Mouse (Mus musculus): ENCODE data around the gene Prdx6b. TPM values are rescaled to one million over a fixed set of nuclear protein-coding genes. Genes with fewer than 3 reads are reported as not detected.
A peak's percentile ranks its signal among the peaks of the same experiment; 100 is the strongest.

Prdx6b gene
- not detected in 2 replicates for polyA plus RNA-seq (2012; rRNA removed)

DNA sequence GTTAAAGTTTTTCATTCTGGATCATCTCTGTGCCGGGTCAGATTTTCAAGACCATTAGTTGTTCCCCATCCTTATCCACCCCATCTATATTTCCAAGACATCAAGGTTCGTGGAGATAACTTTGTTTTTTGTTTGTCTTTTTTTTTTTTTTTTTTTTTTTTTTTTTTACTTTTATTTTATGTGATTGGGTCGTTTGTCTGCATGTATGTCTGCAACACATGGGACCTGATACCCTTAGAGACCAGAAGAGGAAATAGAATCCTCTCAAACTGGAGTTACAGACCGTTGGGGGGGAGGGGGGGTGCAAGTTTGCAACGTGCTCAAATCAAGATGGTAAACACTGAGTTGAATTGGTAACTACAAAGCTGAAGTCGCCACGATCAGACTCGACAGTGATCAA, at the start of gene Prdx6b:
Gene Prdx6b (plus strand): TSS at position 301 of the 400 bp plus-strand sequence.
- no peak for DNase-seq (ENCODE audit: low spot score)

- no peak for DNase-seq (ENCODE audit: low spot score)
Observed at GRCm38 (mm10) chr2:80247466-80247865, 44.8 kb upstream of the Prdx6b start.

DNA sequence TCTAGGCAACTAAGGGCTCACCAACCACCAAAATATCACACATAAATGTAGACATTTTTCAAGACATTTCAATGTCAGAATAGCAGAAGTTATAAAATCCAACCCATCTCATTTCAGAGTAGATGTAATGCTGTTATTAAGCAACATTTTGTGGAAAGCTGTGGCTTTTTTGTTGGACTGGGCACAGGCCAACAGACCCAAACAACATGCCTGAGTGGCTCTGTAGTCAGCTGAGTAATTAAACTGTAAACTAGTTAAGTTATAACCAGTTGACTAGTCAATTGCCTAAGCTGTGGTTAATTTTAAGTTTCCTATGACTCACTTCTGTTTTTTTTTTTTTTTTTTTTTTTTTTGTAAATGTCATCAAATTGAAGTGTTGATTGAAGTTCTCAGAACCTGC, 44.4 kb upstream of the Prdx6b start:
- DNase-seq (ENCODE audit: low spot score): no peak

DNA sequence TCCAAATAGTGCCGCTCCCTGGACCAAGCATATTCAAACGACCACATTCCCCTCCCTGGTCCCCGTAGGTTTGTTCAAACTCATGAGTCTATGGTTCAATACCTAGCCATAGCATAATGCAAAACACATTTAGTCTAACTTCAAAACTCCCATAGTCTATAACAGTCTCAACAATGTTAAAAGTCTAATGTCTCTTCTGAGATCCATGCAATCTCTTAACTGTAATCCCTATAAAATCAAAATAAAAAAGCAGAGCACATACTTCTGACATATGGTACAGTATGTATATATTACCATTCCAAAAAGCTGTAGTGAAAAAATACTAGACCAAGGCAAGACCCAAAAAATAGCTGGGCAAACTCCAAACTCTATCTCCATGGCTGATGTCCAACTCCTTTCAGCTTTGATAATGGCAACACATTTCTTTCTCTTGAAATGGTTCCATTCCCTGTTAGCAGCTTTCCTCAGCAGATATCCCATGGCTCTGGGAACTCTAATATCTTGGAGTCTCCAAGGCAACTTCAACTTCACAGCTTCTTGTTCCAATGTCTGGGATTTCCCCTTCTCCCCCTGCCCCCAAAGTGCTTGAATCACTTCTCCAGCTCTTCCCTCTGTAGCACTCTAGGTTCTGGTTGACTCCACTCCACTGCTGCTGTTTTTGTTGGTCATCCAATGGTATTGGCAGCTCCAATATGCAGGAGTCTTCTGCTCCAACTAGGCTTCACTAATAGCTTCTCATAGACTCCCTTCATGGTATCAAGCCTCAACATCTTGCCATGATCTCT, 32.2 kb upstream of the Prdx6b start:
- no peak for DNase-seq (ENCODE audit: low spot score)

- no peak for DNase-seq (ENCODE audit: low spot score)
Observed at GRCm38 (mm10) chr2:80266894-80267293, 25.4 kb upstream of the Prdx6b start.

GRCm38 (mm10) chr2:80268053-80268452, 24.2 kb upstream of the Prdx6b start:
- DNase-seq (ENCODE audit: low spot score): no peak

DNA sequence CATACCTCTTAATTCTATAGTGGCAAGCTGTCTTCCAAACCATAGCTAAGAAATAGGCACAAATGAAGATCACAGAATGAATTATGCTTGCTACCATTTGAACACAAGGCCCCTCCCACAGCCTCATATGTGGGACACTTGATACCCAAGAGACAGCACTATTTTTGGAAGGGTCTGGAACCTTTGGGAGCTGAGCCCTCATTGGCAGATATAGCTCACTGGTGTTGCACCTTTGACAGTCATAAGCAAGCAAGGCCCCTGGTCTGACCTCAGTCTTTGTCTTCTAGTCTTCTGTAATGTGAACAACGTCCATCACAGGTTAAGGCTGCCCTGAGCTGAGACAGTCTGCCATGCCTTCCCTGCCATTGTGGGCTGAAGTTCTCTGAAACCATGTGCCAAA, 20.8 kb upstream of the Prdx6b start:
- no peak for DNase-seq (ENCODE audit: low spot score)

DNA sequence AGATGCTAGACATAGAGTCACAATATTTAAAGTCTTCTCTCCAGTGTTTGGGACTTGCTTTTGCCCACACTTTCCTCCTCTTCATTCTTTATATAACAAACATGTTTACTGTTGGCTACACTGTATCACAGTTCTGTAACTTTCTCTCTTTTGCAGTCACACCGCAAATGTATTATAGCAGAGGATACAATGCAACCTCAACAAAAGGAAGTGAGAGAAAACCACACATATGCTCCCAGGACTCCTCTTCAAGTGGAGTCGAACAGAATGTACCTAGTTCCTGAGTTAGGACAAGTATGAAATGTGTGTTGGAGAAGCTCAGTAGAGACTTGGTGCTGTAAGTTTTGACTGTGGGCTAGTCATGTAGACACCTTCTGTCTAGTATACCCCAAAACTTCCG, 19.2 kb upstream of the Prdx6b start:
- no peak for DNase-seq (ENCODE audit: low spot score)

DNA sequence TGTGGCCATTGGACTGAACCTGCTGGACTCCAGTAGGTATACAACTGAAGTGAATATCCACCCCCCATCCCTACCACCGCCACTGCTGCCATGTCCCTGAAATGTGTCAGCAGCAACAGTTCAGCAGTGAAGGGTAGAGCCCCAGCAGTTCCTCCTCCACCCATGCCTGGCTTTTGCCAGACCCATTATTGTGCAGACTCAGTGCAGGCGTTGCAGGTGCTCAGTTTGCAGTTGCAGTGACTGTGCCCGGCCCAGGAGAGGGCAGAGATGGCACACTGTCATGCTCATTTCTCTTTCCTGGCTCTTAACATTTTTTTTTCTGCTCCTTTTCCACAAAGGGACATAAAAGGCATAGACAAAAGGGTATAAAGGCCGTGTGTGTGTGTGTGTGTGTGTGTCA, 18.5 kb upstream of the Prdx6b start:
- no peak for DNase-seq (ENCODE audit: low spot score)

DNA sequence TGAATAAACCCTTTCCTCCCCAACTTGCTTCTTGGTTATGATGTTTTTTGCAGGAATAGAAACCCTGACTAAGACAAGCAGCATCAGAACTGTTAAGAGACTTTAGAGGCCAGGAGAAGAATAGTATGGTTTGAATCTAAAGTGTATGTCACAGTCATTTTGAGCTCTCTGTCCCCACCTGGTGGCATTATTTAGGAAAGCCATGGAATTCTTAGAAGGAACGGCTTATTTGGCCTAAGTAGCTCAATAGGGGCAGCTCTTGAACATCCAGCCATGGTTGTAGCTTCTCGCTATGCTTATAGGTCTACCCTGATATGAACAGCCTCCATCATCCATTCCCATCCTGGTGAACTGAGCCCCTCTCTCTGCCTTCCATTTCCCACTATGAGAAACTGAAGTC, 17.1 kb upstream of the Prdx6b start:
- no peak for DNase-seq (ENCODE audit: low spot score)

DNA sequence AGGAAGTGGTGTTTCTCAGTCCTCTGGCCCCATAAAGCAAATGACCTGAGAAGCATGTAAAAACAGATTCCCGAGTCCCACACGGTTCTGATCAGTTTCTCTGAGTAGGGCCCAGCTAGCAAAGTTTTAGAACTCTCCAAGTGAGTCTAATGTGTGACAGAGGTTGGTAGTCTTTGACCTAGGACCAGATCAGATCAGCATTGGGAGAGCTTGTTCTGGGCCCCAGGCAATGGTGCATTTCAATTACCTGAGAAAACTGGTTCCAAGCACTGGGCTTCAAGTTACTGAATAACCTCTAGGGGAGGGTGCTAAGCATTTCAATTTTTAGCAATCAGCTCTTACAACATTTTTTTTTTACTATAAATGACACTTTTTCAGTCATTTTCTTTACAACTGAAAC, 10.1 kb upstream of the Prdx6b start:
- DNase-seq (ENCODE audit: low spot score): no peak

DNA sequence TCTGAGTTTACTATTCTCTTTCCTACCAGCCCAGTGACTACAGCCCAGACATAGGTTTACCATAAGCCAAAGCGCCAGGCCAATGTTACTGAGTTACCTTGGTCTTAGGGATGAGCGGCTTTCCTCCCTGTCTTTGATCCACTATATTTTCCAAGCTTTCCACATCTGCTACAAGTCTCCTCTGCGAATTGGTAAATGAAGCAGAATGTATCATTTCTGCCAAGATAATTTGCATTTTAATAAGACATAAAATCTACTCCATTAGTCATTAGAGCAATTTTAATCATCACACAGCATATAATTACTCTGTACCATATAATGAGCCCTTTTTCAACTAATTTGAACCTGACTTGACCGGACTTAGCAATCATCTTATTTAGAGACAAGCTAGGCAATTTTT, 5.9 kb upstream of the Prdx6b start:
- DNase-seq (ENCODE audit: low spot score): no peak

DNA sequence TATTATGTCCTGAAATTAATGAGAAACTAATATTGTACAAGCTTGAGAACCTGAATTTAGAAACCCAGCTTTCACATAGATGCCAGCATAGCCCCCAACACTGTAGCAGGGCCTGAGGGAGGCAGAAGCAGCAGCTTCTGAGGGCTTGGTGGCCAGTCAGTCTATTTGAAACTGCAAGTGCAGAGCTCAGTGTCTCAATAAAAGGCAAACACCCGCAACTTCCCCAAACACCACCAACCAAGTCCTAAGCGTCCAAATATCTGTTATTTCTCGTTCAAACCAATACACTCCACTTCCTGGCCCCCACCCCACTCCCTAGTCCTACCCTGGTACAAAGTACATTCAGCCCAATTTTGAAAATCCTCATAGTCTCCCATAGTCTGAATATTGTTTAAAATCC, 6.1 kb downstream of the Prdx6b start:
- no peak for DNase-seq (ENCODE audit: low spot score)

DNA sequence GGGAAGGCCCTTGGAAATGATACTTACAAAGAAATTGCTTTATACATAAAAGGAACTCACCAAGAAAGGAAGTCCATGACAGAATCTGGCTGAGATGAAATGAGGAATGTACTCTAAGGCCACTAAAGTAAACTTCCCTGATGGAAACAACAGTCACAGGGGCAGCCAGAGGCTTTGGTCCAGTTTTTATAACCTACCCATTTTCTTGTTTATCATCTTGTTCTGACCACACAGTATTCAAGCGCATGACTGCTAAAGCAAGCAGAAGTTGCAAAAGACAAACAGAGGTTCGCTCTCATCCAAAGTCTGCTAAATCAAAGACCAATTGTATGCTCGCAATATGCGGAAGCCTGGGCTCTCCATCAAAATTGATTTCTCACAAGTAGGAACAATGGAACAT, 8.5 kb downstream of the Prdx6b start:
- DNase-seq (ENCODE audit: low spot score): no peak

DNA sequence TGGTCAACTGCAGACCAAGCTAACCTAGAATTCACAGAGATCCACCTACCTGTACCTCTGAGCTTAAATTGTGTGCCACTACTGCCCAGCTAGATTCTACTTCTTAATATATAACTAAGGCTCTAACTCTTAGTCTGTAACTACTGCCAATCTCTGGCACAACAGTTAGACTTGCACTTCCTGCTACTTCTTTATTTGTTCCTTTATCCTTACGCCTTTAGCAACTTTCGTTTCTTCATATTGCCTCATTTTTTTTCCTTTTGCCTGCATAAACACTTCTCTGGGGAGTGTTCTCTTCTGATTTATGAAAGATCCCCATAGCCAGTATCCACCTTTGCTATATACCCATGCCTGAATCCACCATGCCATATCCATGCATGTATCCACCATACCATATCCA, 11.7 kb downstream of the Prdx6b start:
- DNase-seq (ENCODE audit: low spot score): no peak

DNA sequence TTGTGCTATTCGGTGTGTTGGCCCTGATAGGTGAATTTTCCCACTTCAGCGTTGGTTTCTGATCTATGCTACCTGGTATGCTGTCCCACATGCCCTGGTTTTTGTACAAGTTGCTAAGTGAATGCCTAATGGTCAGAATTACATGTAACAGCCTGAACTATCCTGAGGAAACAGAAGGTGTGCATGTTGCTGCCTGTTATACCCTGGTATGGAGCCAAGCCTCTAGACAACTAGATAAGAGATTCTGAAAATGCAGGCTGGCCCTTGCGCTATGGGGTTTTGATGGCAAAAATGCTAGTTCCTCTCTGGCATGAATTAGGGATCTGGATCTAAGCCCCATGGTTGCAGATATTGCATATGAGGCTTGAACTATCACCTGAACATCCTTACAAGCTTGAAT, 15.4 kb downstream of the Prdx6b start:
- no peak for DNase-seq (ENCODE audit: low spot score)

DNA sequence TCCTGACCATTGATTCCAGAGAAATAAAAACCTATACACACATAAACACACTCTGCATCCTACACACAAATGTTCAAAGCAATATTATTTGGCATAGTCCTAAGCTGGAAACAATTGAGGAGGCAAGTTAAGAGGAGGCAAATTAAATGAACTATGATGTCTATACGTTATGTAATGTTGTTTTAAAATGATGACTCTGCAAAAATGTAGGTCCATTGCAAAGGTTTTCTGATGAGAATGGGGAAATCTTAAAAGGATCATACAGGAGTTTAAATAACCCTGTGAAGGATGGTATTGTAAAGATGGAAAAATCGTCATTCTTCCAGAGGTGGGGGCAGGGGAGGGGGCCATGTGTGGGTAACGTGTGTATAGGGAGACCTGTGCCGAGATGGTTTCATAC, 17.5 kb downstream of the Prdx6b start:
- DNase-seq (ENCODE audit: low spot score): no peak

DNA sequence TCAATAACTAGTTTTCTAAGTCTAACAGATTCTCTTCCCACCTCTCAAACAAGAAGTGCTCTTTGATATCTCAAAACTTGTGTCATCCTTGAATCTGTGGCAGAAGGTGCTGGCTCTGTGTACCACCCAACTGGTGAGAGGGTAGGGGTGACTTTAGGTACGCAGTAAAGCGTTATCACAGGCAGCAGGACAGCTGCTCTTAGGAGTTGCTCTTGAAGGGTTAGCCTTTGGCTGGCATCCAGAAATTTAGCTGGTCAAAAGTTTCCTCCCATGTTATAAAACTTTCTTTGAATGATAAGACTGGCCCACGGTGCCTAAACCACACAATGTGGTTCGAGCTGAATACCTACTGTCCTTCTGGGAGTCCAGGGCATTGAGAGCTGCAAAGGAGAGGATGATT, 18.5 kb downstream of the Prdx6b start:
- no peak for DNase-seq (ENCODE audit: low spot score)

- DNase-seq (ENCODE audit: low spot score): no peak
Observed at GRCm38 (mm10) chr2:80311350-80311749, 19.1 kb downstream of the Prdx6b start.

DNA sequence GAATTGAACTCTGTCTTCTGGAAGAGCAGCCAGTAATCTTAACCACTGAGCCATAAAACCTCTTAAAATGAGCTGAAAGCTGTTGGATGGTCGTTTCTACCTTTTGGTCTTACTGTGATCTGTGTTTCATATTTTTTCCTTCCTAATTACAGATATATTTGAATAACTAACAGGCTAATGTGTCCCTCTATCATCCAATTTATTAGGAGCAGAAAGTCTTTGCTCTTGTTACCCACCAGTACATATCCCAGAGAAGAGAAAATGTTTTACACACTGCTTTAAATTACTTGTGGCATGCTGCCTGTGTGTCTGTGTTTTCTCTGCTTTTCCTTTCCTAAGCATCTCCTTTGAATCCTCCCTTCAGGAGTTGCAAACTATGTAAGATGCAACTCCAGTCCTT, 21.9 kb downstream of the Prdx6b start:
- no peak for DNase-seq (ENCODE audit: low spot score)

DNA sequence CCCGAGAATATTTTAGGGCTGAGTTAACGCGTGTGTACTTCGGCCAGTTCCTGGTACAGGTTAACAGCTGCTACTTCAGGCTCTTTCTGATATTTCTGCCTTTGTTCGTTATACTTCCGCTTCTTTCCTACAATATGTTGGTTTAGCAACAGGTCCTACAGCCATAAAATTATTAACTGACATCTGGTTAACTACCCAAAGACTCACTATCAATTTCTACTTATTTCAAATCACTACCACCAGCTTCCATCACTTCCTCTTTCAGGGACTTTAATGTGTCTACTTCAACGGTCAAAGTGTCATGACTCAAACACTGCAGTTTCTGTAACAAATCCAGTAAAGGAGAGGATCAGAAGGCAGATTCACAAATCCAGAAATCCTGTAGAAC, 22.6 kb downstream of the Prdx6b start:
- no peak for DNase-seq (ENCODE audit: low spot score)

DNA sequence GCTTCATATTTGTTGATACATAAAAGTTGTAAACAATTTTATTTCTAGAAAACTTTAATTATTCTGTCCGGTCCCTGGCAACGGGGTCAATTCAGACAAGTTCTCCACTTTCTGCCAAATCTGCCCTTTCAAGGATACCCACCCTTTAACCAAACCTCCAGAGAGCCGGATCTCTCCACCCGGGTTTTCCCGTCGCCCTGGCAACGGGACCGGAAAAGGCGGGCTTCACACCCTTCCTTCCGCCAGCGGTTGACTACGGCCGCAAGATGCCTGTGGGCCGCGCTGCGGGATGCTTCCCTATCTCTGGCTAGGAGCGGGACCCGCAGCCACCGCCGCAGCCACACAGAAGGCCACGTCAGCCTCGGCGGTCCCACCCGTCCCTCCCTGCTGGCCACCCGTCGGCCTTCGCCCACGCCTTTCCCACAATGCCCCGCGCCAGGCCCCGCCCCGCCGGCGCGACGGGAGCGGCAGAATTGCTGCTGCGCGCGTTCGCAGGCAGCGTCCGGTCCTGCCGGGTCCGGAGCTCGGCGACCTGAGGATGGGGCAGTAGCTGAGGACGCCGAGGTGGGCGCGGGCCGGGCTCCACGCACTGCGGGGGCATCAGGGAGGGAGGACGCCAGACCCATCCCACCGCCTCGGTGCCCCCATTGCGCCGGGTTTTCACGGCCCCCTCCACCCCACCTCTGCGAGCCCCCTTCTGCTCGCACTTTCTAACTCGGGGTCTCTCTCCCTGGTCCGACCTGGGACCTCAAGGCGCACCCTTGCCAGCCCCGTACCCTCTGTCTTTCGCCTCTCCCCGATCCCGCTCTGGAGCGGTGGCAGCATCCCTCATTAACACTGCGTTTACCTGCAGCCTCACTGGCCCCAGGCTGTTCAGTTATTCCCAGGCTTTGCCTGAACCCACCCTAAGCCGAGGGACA, 23.2 kb downstream of the Prdx6b start, which contains the start of gene Dnajc10:
Gene Dnajc10 (plus strand): TSS at position 225 of the 920 bp plus-strand sequence.
- peak; percentile 94 for DNase-seq (ENCODE audit: low spot score)

- no peak for DNase-seq (ENCODE audit: low spot score)
Observed at GRCm38 (mm10) chr2:80322878-80323277, 30.6 kb downstream of the Prdx6b start.

Data from urinary bladder, adult 2 months (tissue).